Mouse (Mus musculus): ENCODE measurements around the gene Arhgap21.
A peak's percentile ranks its signal among the peaks of the same experiment; 100 is the strongest.
"Not testable (repeated sequence)": the region's sequence is repeated elsewhere in the genome, so short reads cannot be mapped to it uniquely, and the experiment has no call there.

Gene Arhgap21

DNA sequence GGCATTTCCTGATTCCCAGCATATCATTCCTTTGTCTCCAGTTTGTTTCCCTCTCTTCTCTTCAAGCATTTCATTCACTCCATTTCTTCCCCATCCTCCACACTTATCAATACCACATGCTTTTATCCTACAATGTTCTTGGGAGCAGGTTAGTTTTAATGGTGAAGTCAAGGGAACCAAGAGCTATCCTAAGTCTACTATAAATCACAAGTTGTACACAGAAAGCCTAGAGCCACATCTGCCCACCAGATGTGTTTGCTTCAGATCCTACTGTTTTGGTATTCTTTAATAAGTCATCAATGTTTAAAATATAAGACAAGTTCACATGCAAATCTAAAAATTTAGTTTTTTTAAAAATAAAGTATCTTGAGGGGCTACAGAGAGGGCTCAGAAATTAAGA lies 27.6 kb downstream of the Arhgap21 start:
- no peak for DNase-seq (ENCODE audit: low read depth, low spot score)

DNA sequence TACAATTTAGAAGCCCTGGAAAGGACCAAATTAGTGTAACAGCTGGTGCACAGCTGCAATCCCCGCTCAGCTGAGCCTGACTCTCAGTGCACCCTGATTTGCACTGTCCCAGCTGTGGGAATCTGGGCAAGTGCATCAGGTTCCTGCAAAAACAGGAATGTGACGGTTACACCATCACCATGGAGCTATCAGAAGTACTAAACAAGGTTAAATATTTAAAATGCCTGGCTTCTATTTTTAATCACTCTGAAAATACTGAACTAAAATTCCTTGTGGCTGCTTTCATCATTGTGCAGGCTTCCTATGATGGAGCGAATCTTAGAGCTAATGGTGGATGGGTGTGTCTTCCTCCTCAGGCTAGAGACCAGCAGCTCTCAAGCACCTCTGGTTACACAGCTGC lies 29.3 kb downstream of the Arhgap21 start:
- no peak for DNase-seq (ENCODE audit: low read depth, low spot score)

DNA sequence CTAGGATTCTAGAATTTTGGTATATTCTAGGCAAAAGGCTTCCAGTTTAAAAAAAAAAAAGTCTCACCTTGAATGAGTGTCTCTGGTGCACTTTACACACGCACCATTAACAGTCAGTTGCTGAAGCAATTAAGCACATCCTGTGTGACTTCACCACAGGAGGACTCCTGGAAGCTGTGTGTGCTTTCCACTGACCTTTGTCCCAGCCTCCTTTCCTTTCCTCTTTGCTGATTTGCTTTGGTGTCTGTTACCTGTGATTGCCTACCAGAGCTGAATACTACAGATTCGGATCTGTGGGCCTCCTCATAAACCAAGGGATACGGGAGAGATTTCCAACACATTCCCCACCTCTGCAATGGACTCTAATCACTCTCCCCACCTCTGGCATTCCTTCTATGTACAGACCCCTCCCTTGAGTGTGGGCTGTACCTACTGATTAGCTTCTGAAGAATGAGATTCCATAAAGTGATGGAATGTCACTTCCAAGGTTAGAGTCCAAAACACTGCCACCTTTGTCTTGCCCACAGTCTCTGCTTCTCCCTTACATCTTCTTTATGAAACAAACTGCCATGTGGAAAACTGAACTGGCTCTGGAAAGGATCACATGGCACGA lies 32.0 kb downstream of the Arhgap21 start:
- DNase-seq (ENCODE audit: low read depth, low spot score), result no peak

DNA sequence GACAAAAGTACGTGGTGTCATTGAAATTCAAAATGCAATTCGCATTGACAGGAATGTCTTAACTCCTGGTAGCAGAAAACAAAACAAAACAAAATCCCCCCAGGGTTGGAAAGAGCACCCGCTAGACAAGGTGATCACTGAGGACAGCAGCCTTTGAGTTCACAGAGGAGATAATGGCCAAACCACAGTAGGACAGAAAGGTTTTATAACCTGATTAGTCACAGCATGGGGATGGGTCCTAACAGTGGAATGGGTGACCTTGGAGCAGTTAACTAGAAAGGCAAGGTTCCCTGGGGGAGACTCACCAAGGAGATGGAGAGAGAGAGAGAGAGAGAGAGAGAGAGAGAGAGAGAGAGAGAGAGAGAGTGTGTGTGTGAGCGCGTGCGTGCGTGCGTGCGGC lies 34.3 kb downstream of the Arhgap21 start:
- DNase-seq (ENCODE audit: low read depth, low spot score), result no peak

DNA sequence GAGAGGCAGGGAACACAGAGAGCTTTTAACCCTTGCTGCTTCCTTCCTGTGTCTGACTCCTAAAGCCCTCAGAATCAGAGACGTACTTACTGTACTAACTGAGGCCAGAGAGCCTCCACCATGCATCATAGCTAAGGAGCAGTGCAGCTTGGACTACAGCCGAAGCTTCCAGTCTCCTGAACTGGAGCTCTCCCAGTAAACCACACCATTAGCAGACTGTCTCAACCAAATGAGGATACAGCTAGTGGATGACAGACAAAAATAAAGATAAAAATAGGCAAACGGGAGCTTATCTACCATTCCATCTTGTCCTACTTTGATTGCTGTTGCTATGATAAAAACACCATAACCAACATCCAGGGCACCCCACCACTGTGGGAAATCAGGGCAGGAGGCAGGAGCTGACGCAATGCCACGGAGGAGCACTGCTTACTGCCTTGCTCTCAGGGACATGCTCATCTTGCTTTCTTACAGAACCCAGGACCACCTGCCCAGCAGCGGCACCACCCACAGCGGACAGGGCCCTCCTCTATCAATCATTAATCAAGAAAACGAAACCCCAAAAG lies 35.9 kb downstream of the Arhgap21 start:
- DNase-seq (ENCODE audit: low read depth, low spot score), result no peak

DNA sequence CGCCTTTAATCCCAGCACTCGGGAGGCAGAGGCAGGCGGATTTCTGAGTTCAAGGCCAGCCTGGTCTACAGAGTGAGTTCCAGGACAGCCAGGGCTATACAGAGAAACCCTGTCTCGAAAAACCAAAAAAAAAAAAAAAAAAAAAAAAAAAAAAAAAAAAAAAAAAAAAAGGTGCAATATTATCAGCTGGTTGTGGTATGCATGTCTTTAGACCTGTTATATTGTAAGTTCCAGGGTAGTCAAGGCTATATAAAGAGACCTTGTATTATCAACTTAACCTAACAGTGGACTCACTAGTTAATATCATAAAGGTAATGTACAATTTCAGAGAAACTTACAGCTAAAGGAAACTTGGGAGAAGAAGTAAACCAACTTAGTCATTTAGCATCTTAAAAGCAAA lies 36.9 kb downstream of the Arhgap21 start:
- not testable (repeated sequence) for DNase-seq (ENCODE audit: low read depth, low spot score)

DNA sequence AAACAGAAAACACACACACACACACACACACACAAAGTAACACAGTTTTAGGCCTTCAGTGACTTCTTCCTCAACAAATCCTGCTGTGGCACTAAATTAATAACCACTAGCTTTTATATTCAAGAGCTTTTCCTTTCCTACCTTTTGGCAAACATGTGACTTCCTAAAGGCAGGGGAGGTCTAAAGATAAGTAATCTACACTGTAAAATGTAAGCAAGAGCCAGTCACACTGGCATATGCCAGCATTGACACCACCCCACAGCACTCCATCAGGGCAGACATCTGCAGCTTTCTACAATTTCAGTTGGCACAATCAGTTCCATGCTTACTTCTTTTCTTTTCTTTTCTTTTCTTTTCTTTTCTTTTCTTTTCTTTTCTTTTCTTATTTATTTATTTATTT lies 40.2 kb downstream of the Arhgap21 start:
- DNase-seq (ENCODE audit: low read depth, low spot score), result no peak

DNA sequence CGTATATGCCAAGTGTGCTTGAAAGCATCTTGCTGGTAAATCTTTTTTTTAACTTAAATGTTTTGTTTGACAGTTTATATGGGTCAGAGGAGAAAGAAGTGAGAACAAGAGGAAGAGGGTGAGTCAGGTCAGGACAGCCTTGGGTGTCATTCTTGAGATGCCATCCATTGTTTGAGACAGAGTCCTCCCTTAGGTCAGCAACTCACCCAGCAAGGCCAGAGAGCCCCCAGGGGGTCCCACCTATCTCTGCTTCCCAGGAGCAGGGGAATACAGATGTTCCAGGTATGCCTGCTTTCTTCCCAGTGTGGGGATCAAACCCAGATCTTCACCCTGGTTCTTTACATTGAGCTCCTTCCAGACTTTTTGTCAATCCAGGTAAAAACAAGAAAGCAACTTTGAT lies 43.7 kb downstream of the Arhgap21 start:
- DNase-seq (ENCODE audit: low read depth, low spot score), result no peak

DNA sequence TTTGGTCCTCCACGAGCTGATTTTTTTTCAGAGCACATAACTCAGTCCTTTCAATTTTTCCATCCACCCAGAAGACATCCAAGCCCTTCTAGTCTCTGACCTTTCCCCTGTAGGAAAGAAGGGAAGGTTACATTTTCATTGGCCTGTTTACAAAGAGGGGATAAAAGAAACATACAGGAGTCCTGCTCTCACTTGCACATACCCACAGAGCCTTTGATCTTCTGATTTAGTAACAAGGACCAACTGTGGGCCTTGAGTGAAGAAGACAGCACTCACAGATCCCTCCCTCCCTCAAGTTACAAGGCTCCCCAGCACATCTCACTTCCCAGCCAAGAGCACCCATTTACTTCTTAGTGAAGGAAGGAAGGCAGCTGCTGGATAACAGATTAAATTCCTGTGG lies 46.3 kb downstream of the Arhgap21 start:
- no peak for DNase-seq (ENCODE audit: low read depth, low spot score)

DNA sequence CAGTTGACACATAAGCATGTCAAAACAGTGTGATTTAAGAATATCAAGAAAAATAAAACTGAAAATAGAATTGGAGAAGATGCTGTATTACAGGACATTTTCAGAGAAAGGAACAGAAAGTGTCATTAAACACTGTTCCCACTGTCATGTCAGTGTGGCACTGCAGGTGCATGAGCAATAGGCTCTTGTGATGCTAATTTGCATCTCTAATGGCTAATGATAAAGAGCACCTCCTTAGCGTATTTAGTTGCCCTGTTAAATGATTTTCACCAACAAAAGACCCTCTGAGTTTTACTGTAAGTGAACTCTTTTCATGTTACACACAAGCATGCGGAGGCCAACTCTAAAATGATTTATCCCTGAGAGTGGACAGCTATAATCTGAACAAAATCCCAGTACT lies 47.1 kb downstream of the Arhgap21 start:
- DNase-seq (ENCODE audit: low read depth, low spot score), result no peak

DNA sequence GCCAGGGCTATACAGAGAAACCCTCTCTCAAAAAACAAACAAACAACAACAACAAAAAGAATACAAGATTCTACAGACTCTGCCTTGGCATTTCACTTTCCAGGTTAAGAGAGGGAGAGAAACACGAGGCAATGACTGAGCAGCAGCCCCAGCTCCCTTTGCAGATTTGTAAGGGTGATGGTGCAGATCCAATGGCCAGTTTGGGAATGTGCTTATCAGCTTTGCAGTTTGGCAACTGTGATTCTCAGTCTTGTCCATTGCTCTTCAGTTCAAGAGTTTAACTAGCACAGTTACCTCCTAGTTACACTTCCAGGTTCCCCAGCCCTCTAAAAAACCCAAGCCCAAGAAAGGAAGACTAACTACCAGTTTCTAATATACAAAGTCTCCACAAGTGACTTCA lies 47.7 kb downstream of the Arhgap21 start:
- no peak for DNase-seq (ENCODE audit: low read depth, low spot score)

DNA sequence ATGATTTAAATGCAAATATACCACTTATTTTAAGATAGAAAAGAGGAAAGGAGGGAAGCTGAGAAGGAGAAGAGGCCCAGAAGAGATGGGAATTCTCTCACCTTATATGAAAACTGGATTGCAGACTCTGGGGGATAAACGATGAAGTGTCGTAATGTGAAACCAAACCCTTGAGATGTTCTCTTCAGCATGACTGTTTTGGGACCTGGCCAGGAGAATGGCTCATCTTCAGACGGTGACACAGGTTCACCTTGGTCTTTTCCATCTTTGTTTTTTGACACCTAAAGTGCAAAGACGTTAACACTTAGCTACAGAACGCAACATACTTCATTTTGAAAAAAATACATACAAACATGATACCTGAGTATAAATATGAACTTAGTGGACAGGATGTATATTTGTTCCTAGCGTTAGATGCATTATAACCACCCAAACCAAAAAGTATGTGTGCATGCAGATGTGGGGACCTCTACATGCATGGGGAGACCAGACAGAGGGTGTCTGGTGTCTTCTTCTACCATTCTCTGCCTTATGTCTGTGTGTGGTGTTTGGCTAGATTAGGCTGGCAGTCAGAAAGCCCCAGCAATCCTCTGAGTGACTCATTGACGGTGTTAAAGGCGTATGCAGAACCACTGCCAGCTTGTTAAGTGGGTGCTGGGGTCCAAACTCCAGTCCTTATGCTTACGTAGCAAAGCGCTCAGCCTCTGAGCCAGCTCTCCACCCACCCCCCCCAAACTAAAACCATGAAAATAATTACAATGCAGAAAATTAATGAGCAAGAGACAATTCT lies 54.0 kb downstream of the Arhgap21 start:
- DNase-seq (ENCODE audit: low read depth, low spot score), result no peak

DNA sequence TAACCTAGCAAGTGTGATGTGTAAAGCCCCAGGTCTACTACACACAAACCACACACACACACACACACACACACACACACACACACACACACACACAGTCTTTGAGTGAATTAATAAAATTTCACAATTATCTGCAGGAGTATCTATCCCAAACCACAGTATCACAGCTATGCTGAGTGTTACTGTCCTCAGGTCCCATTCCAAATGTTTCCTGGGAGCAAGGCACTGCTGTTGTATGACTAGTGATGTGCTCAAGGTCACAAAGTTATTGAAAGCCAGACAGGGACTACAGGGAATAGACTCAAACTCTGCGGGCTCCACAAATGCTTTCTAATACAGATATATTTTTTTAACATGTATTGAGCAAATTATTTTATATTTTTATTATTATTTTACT lies 55.7 kb downstream of the Arhgap21 start:
- no peak for DNase-seq (ENCODE audit: low read depth, low spot score)

DNA sequence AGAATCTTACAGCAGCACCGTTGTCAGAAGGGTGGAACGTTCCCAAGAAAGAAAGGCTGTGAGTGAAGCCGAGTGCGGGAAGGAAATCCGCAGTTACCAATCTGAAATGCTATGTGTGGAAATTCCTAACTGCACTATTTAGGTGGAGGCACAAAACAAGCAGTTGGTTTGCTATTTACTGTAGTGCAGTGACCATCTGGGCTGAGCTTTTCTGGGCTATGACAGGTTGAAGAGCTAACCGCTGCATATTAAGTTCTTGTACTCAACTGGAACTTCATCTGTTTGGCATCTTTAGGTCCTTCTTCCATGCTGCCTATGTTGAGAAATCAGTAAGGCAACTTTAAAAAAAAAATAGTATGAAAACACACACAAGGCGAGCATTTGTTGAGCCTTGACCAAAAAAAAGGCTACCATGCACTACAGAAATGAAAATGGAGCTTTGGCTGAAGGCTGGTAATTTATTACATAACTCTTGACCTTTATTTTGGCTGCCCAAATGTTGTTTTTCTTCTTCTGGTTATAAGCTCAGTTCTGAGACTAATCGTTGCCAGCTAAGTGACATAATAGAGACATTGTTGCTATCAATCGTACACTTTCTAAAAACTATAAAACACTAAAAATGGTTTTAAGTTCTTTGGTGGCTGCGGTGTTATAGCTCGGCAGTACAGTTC lies 56.2 kb downstream of the Arhgap21 start:
- no peak for DNase-seq (ENCODE audit: low read depth, low spot score)

DNA sequence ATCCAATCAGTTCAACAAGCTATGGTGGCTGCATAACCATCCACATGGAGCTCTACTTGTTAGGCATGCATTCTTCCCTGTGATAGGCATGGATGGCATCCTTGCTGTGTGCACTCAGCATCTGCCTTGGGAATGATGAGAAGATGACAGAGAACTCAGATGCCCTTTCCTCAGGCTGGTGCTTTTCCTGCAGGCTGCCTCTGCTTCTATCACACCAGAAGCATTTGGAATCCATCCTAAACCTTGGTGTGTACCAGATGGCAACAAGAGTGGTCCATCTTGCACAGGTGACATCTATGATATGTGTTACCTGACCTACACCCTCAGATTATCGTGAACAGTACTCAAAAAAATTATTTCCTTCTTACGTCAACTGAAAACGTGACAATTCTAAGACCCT lies 58.2 kb downstream of the Arhgap21 start:
- no peak for DNase-seq (ENCODE audit: low read depth, low spot score)

DNA sequence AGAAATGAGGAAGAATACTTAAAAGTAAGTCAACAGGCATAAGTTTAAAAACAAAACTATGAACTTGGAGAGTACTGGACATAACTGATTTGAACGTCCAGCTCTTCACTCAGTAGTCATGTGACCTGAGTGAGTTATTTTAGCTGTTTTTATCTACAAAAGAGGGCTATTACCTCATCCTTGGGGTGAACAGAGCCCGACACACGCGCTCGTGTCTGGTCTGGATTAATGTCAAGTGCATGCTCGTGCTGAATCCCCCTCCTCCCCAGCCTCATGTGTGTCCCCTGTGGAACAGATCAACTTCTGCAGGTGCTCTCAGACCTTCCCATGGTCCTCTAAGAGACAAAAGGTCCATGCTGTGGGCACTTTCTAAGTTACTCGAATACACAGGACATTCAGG lies 59.3 kb downstream of the Arhgap21 start:
- no peak for DNase-seq (ENCODE audit: low read depth, low spot score)

DNA sequence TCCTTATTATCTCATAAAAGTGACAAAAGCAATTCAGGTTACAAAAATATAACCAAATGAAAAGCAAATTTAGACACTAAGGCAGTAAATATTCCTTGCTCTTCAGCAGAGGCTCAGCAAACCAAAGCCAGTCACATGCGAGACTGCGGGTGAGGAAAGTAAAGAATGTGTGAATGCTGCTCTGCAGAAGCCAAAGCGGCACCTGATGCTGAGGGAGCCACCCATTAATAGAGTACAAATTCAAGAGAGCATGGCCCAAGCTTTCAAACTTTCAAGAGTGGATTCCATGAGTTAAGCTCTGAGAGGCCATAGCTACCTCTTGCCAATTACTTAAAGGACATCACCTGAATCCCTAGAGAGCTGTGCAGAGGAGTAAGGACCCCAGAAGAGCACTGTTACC lies 61.4 kb downstream of the Arhgap21 start:
- DNase-seq (ENCODE audit: low read depth, low spot score), result no peak

DNA sequence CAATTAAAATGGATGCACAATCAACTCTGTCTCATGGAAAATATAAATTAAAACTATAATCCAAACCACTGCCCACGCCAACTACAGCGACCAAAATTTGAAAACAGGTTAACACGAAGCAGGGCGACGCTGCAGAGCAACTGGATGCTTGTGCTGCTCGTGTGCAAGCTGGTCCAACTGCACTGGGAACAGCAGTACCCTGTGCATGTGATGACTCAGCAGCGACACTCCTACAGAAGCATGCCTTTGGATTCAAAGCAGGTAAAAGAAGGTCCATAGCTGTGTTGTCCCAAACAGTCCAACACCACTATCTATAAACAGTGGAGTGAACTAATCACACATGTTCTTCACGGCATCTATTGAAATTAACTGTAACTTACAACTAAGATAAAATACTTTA lies 63.3 kb downstream of the Arhgap21 start:
- DNase-seq (ENCODE audit: low read depth, low spot score), result no peak

DNA sequence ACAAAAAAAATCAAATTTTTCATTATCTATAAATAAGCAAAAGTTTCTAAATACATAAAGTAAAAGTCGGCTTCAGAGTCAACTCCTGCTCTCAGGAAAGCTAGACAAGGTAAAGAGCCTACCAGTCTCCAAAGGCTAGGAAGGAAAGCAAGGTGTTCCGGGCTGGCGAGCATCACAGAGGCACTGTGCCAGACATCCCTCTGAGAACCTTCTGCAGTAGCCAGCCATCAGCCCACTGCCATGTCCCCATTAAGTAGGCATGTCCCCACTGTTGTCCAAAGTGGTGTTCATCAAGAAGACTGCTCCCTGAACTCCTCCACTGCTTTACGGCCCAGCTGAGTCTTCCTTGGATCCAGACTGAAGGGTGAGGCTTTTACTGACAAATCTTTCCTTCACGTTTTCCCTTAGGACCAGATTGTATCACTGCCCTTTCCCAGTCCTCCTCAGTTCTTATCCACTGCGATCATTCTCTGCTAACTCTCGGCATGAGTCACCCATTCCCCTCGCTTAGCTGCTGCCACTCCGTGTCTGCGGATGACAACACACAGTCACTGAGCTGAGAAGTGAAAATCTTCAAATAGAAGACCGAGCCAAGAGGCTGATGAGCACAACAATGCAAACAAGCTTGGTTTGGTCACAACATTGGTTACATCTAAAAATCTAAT lies 65.6 kb downstream of the Arhgap21 start:
- no peak for DNase-seq (ENCODE audit: low read depth, low spot score)

DNA sequence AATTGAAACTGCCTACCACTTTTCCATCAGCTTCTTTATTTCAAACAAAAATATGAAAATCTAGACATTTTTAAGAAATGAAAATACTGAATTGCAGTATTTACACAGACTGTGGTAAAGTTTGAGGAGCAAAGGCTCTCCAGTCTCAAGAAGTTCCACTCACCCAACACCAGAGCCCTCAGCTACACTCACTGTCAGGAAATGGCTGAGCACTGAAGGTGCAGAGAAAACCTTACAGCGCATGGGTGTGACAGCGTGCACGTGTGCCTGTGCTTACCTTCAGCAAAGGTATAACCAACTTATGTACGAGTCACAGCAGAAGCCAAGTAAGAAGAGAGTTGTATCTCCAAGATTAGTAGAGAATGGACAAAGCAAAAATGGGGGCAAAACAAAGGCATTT lies 66.8 kb downstream of the Arhgap21 start:
- no peak for DNase-seq (ENCODE audit: low read depth, low spot score)

DNA sequence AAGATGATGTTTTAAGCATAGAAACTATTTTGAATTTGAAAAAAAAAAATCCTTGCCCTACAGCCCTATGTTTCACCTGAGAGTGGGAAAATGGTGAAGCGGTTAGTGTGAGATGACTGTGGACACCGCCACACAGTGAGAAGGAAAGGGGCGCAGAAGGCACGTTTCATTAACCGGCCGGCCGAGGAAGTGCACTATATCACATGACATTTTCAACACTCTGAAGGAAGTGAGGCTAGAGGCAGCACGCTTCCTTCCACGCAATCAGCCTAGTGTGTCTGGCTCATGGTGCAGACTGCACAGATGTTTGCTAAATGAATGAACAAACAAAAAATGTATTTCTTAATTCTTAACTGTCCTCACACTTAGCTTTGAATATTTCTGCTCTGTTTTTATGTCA lies 69.4 kb downstream of the Arhgap21 start:
- DNase-seq (ENCODE audit: low read depth, low spot score), result peak; percentile 66

DNA sequence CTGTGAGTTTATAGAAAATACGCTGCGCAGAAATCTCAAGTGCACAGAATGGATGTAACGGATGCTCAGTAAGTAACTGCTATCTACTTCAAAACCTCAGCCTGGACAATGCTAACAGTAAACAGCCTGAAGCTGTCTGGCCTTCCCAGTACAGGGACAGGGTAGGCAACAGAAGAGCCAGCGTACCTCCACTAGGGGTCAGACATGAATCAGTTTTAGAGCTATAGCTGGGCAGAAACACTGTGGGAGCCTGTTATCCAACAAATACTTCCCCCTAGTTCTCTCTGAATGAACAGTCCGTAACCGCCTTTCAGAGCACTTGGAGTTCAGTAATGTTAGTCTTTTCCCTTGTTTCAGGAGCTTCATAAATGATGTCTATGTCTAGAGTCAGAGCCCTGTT lies 70.0 kb downstream of the Arhgap21 start:
- DNase-seq (ENCODE audit: low read depth, low spot score), result peak; percentile 84

All from CD4-positive, CD25-positive, alpha-beta regulatory T cell, adult 2 months (primary cell).